Mouse (Mus musculus) thymus, postnatal 0 days (tissue): ENCODE results near the gene Col9a2. TPM values are rescaled to one million over a fixed set of nuclear protein-coding genes. Genes with fewer than 3 reads are reported as not detected.

Source experiments
- DNase-seq: peaks from one replicate; pipeline ENCODE4 v3.0.0-alpha.2; 2015; ENCODE audit warnings: low spot score
- polyA plus RNA-seq: library from polyadenylated mRNA; unstranded; fragments of >200 nt; fragmentation: Nextera tagmentation; extraction: Ambion mirVana; gene quantifications from 2 replicates; pipeline ENCODE4 v1.2.1, GENCODE M21; 2015

Gene Col9a2
- polyA plus RNA-seq, 1 experiment from 2014 or later, result 0.20 TPM

GRCm38 (mm10) chr4:121077915-121078646 lies 38.9 kb downstream of the Col9a2 start:
- DNase-seq, result no peak

DNA sequence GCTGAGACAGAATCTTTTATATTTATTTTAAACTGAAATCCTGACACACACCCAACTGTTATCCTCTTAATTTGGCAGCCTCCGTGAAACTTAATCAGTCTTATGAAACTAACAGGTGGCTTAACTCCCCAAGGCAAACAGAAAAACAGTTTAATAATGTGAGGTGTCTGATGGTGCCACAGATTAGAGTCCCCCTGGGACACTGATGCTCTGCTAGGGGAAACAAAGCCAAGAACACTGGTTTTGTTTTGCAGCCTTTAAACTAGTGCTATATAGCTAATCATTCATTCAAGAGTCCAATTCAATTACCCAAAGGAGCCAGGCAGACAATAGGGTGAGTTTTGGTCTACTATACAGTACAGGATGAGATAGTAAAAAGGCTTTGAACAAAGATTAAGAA lies 41.2 kb downstream of the Col9a2 start:
- DNase-seq, result no peak

GRCm38 (mm10) chr4:121084506-121084905 lies 45.3 kb downstream of the Col9a2 start:
- DNase-seq, result no peak

- DNase-seq, result no peak
Observed at GRCm38 (mm10) chr4:121088696-121089095, 49.5 kb downstream of the Col9a2 start.

DNA sequence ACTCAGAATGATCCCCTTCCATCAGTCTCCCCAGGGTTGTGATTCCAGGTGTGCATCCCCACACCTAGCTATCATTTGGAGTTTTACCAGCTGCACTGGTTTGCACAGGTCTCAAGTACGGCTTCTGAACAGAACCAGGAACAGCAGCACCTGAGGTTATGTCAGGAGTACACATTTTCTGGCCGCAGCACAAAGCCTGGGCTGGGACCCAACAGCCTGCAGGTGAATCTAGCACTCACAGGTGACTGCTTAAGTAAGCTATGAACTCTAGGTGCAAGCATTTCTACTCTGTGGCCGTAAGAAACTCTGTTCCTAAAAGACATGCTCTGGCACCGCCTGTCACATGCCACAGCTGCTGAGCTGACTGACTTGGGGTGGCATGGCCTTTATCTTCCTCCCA lies 51.0 kb downstream of the Col9a2 start:
- no peak for DNase-seq

- DNase-seq, result peak; percentile 93
Observed at GRCm38 (mm10) chr4:121097650-121098378, 58.6 kb downstream of the Col9a2 start, which contains the start of gene Zmpste24. Gene Zmpste24 (minus strand): TSS chr4:121098241.

- no peak for DNase-seq
Observed at GRCm38 (mm10) chr4:121103304-121103703, 64.1 kb downstream of the Col9a2 start.

Other genes starting within 250 kb of the Col9a2 start
- gene Nfyc, start 207.8 kb upstream of the Col9a2 start, polyA plus RNA-seq, result 85.3 and 90.4 TPM in 2 replicates
- 0.30 and 0.35 TPM in 2 replicates for gene Rims3, start 184.6 kb upstream of the Col9a2 start, polyA plus RNA-seq
- gene Exo5, start 114.4 kb upstream of the Col9a2 start, polyA plus RNA-seq, result 23.7 and 23.8 TPM in 2 replicates
- 2.4 and 3.8 TPM in 2 replicates for gene Zfp69, start 87.7 kb upstream of the Col9a2 start, polyA plus RNA-seq
- 39.0 and 39.1 TPM in 2 replicates for gene Smap2, start 22.1 kb upstream of the Col9a2 start, polyA plus RNA-seq
- gene Zmpste24, start 58.9 kb downstream of the Col9a2 start, polyA plus RNA-seq, result 49.0 and 50.2 TPM in 2 replicates
- not detected in 2 replicates for gene Tmco2, start 69.8 kb downstream of the Col9a2 start, polyA plus RNA-seq
- gene Rlf, start 175.7 kb downstream of the Col9a2 start, polyA plus RNA-seq, result 14.4 and 17.7 TPM in 2 replicates